Mouse (Mus musculus) forebrain, embryonic 15.5 days (tissue): ENCODE data around the gene Hipk1. TPM values are rescaled to one million over a fixed set of nuclear protein-coding genes. Genes with fewer than 3 reads are reported as not detected.
"Not testable (repeated sequence)": the region's sequence is repeated elsewhere in the genome, so short reads cannot be mapped to it uniquely, and the experiment has no call there.

Source experiments
- ATAC-seq: fragments of 200-750 bp; cut with Nextera tagmentation; replicated peaks from 2 replicates; pipeline ENCODE4 v1.8.0; 2017; ENCODE audit warnings: mild to moderate bottlenecking, moderate TSS enrichment, moderate library complexity
- H3K27ac ChIP-seq: fragments of 300-500 bp; sonication (generic); replicated peaks from 2 replicates; pipeline ENCODE4 v1.5.1; 2015; ENCODE audit warnings: mild to moderate bottlenecking, inconsistent platforms
- H3K27me3 ChIP-seq: fragments of 300-500 bp; sonication (generic); 2 replicates; pipeline ENCODE4 v1.6.1; 2015; ENCODE audit warnings: inconsistent platforms
- H3K36me3 ChIP-seq: fragments of 300-500 bp; sonication (generic); 2 replicates; pipeline ENCODE4 v1.6.1; 2015; ENCODE audit warnings: mild to moderate bottlenecking, inconsistent platforms
- H3K4me1 ChIP-seq: fragments of 300-500 bp; sonication (generic); 2 replicates; pipeline ENCODE4 v1.6.1; 2015; ENCODE audit warnings: inconsistent platforms
- H3K4me2 ChIP-seq: fragments of 300-500 bp; sonication (generic); replicated peaks from 2 replicates; pipeline ENCODE4 v1.6.1; 2015; ENCODE audit warnings: mild to moderate bottlenecking, inconsistent platforms
- H3K4me3 ChIP-seq: fragments of 300-500 bp; sonication (generic); 2 replicates; pipeline ENCODE4 v1.5.1; 2015; ENCODE audit warnings: mild to moderate bottlenecking, inconsistent platforms
- H3K9ac ChIP-seq: fragments of 300-500 bp; sonication (generic); replicated peaks from 2 replicates; pipeline ENCODE4 v1.6.1; 2015; ENCODE audit warnings: mild to moderate bottlenecking, inconsistent platforms
- H3K9me3 ChIP-seq: fragments of 300-500 bp; sonication (generic); 2 replicates; pipeline ENCODE4 v1.6.1; 2016; ENCODE audit warnings: inconsistent platforms
- WGBS: fragments of 180-500 bp; shearing (Covaris S2); methylation state at CpG from one replicate; pipeline ENCODE4 v1.1.7; 2015; ENCODE audit warnings: mixed read lengths; 5-methylcytosine and 5-hydroxymethylcytosine counted together
- polyA plus RNA-seq: library from polyadenylated mRNA; unstranded; fragments of >200 nt; fragmentation: Nextera tagmentation; extraction: Ambion mirVana; gene quantifications from 2 replicates; pipeline ENCODE4 v1.2.1, GENCODE M21; 2015

Hipk1 gene
- polyA plus RNA-seq, 1 experiment from 2014 or later, result 13.5 TPM

- ATAC-seq, result no peak
- H3K4me1 ChIP-seq, result no peaks in the 10 kb centered on the region
- peaks cover 4% of the 10 kb centered on the region; the same call in 1 of the 2 replicates for H3K36me3 ChIP-seq
Observed at GRCm38 (mm10) chr3:103827548-103827947, 36.2 kb upstream of the Hipk1 start.

DNA sequence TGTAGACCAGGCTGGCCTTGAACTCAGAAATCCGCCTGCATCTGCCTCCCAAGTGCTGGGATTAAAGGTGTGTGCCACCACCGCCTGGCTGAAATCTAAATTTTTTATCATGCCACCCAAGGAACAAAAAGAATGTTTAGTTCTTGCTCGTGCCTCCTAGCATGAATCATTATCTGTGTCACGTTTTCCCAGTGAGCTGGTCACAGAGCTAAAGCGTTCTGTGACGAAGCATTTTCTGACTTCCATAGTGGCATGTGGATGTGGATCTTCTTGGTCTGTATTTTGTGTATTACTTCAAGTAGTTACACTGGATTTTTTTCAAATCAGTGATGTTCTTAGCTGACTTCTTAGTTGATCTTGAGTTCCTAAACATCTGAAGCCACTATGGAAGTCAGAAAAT is 19.6 kb upstream of the Hipk1 start:
- no peak for ATAC-seq
- Histone ChIP-seq H3K4me2 (no peak overlapping the region), H3K4me1 (peaks cover 19% of the 10 kb centered on the region), H3K36me3 (peaks cover 11% of the 10 kb centered on the region), H3K9me3 (no peaks in the 10 kb centered on the region), H3K27me3 (no peaks in the 10 kb centered on the region), H3K4me3 (no peak overlapping the region), H3K27ac (no peak overlapping the region), H3K9ac (no peak overlapping the region)
- 88% methylated on average over 6 of the region's 6 CpGs for WGBS

More at GRCm38 (mm10) chr3:103827548-103827947, 36.2 kb upstream of the Hipk1 start:
- no peaks in the 10 kb centered on the region for H3K27me3 ChIP-seq
- H3K27ac ChIP-seq, result no peak overlapping the region
- no peak overlapping the region for H3K4me3 ChIP-seq
- H3K9me3 ChIP-seq, result no peaks in the 10 kb centered on the region
- no peak overlapping the region for H3K4me2 ChIP-seq
- no peak overlapping the region for H3K9ac ChIP-seq

DNA sequence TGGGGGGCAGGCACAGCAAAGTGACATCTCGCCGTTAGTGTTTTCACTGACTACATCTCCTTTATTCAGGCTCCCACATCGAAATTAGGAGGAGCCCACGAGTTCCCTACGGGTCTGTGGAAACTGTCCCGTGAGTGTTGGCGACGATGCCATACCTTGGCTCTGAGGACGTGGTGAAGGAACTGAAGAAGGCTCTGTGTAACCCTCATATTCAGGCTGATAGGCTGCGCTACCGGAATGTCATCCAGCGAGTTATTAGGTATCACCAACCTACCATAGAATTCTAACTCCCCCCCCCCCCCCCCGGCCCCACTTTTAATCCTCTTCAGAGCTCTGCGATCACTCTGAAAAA is 18.4 kb upstream of the Hipk1 start:
- H3K4me2 ChIP-seq, result peak overlapping the region; percentile 81
- no peaks in the 10 kb centered on the region for H3K9me3 ChIP-seq
- no peaks in the 10 kb centered on the region for H3K27me3 ChIP-seq
- H3K9ac ChIP-seq, result peak overlapping the region; percentile 91
- H3K4me1 ChIP-seq, result peaks cover 19% of the 10 kb centered on the region
- 3% methylated on average over 14 of the region's 14 CpGs for WGBS
- peak; percentile 69; the same call in 1 of the 2 replicates for ATAC-seq
- peaks cover 12% of the 10 kb centered on the region; the same call in 1 of the 2 replicates for H3K36me3 ChIP-seq
- peak overlapping the region; percentile 90 for H3K4me3 ChIP-seq
- peak overlapping the region; percentile 88 for H3K27ac ChIP-seq

DNA sequence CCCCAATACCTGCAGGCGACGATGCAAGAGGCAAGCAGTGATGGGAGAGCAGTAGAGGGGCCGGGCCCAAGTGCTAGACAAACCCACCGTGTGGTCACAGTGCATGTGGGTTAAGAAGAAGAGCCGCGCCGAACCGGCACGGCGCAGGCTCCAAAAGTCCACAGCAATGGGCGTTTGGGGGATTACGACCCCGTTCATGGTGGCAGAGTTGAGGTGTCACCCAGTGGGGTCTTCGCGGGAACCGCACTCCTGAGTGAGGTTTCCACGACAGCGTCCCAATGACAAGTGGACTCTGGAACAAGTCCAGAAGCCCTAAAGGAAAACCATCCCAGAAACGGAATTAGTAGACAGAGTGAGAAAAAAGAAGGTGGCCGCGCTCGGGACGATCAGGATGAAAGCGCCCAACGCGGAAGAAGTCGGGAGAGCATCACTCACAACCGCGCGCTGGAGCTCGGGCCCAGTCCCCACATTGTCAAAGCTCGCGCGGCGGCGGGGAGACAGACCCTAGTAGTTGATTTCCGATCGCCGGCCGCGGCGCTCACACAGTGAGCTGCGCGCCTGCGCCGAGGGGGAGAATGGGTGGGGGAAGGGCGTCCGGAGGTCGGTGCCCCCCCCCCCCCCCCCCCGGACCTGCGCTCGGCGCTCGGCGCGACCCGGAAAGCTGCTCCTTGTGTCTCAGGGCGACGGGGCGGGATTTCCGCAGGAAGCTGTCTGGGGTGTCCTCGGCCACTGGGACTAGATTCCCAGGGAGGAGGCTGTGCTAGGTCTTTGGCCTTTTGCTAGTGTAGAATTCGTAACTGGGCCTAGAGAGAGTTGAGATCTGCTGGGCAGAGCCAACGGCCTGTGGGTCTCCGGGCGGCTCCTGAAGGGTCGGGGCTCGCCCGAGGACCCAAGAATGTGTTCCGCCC is 17.8 kb upstream of the Hipk1 start, which contains the start of the genes Dclre1b, Ap4b1 and Gm43064:
Dclre1b (minus strand) TSS at position 554 of the 908 bp plus-strand sequence.
Ap4b1 (plus strand) TSS at position 630 of the 908 bp plus-strand sequence.
Gm43064 (plus strand) TSS at position 683 of the 908 bp plus-strand sequence.
- H3K4me3 ChIP-seq, result peak within 1 kb of the TSS; percentile 90
- H3K4me1 ChIP-seq, result peaks cover 19% of the 10 kb centered on the region
- ATAC-seq, result peak; percentile 99
- WGBS, result under 1% methylated on average over 59 of the region's 70 CpGs
- H3K4me2 ChIP-seq, result peak within 1 kb of the TSS; percentile 81
- no peaks in the 10 kb centered on the region for H3K9me3 ChIP-seq
- no peaks in the 10 kb centered on the region for H3K27me3 ChIP-seq
- H3K36me3 ChIP-seq, result peaks cover 17% of the 10 kb centered on the region; the same call in 1 of the 2 replicates
- H3K9ac ChIP-seq, result peak within 1 kb of the TSS; percentile 91
- peak within 1 kb of the TSS; percentile 88 for H3K27ac ChIP-seq

DNA sequence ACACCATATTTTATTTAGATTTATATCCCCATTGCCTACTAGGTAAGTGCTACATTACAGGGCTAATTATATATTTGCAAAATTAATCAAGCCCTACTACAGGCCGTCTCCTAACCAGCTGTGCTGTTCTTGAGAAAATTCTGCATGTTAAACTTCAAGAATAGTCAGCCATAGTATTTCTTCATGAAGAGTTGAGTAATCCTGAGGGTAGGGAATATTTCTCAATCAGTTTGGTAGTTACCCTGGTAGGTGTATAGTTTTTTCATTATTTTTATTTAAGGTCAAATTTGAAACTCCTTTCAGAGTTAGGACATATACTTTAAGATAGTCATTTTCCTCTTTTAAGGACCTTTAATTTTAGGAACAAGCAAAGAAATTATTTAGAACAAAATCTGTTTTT is 14.3 kb upstream of the Hipk1 start:
- Histone ChIP-seq H3K27me3 (no peaks in the 10 kb centered on the region), H3K4me3 (no peak overlapping the region), H3K4me2 (no peak overlapping the region), H3K9ac (no peak overlapping the region), H3K27ac (no peak overlapping the region), H3K36me3 (peaks cover 39% of the 10 kb centered on the region; the same call in 1 of the 2 replicates), H3K4me1 (peaks cover 19% of the 10 kb centered on the region), H3K9me3 (no peaks in the 10 kb centered on the region)
- no peak for ATAC-seq
- 92% methylated on average over 1 of the region's 1 CpGs for WGBS

DNA sequence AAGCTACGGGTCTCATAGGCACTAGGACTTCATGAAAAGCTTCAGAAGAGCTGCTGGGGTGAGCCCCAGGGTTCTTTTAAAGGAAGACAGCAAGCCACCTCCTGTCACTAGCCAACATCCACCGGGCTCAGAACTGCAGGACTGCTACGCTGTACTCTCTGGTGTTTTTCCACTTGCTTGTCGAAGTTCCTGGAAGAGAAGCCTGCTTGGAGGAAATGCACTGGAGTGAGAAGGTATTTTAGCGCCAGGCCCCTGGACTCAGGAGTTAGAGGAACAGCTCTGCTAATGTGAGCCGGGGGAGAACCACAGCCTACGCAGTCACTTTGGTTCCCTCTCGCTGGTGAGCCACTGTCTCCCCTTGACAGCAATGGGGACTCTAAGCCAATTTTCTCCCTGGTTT is 11.5 kb upstream of the Hipk1 start:
- H3K4me3 ChIP-seq, result no peak overlapping the region

DNA sequence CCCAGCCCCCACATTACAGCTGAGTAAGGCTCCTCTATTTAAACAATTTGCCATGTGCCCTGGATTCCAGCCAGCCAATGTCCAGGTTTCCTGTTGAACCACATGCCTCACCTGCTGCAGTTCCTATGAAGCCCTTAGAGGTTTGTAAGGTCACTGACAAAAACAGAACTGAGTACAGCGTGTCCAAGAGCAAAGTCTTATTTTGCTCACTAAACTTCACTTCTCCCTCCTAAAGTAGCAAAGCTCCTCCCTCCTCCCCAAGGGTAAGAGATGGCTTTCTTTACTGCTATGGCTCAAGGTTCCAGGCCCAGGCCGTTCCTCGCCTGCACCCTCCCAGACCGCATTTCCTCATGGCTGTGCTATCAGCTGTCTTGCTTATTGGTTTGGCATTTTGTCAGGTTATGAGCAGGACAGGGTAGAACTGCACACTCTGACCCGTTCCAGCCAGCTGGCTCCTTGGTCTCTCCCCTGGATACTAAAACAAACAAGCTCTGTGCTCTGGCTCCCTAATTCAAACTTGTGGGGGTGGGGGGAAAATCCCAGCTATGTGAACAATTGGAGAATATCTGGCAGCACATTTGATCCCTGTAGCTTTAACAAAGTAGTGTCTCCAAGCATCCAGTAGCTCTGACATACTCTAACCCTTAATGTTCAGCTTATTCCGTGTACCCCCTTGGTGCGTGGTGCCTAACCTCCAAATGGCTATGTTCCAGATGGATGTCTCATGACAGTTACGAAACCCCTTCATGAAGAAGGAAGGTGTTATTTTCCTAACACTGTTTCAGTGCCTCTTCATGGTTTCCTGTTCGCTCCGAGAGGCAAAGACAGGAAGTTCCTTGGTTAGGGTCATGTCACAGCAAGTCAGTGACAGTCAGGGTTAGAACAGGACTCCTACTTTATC is 10.5 kb upstream of the Hipk1 start:
- no peak overlapping the region for H3K4me3 ChIP-seq
- no peaks in the 10 kb centered on the region for H3K27me3 ChIP-seq
- ATAC-seq, result no peak
- no peak overlapping the region; the same call in 1 of the 2 replicates for H3K27ac ChIP-seq
- H3K36me3 ChIP-seq, result peaks cover 39% of the 10 kb centered on the region; the same call in 1 of the 2 replicates
- no peak overlapping the region for H3K9ac ChIP-seq
- no peaks in the 10 kb centered on the region for H3K4me1 ChIP-seq
- H3K9me3 ChIP-seq, result no peaks in the 10 kb centered on the region
- WGBS, result 89% methylated on average over 10 of the region's 10 CpGs
- no peak overlapping the region for H3K4me2 ChIP-seq

More for the DNA sequence above, 11.5 kb upstream of the Hipk1 start:
- ATAC-seq, result no peak
- Histone ChIP-seq H3K9ac (no peak overlapping the region), H3K36me3 (peaks cover 39% of the 10 kb centered on the region; the same call in 1 of the 2 replicates), H3K4me2 (no peak overlapping the region), H3K4me1 (peaks cover 2% of the 10 kb centered on the region), H3K9me3 (no peaks in the 10 kb centered on the region), H3K27ac (no peak overlapping the region), H3K27me3 (no peaks in the 10 kb centered on the region)
- 91% methylated on average over 8 of the region's 8 CpGs for WGBS

GRCm38 (mm10) chr3:103799507-103799906 is 8.1 kb upstream of the Hipk1 start:
- peaks cover 26% of the 10 kb centered on the region; the same call in 1 of the 2 replicates for H3K36me3 ChIP-seq
- H3K4me2 ChIP-seq, result no peak overlapping the region
- no peaks in the 10 kb centered on the region for H3K9me3 ChIP-seq
- H3K27me3 ChIP-seq, result no peaks in the 10 kb centered on the region
- H3K27ac ChIP-seq, result no peak overlapping the region
- no peak for ATAC-seq
- WGBS, result 84% methylated on average over 2 of the region's 2 CpGs
- H3K4me1 ChIP-seq, result no peaks in the 10 kb centered on the region
- H3K4me3 ChIP-seq, result no peak overlapping the region
- H3K9ac ChIP-seq, result no peak overlapping the region

- ATAC-seq, result no peak
- WGBS, result 69% methylated on average over 2 of the region's 2 CpGs
- Histone ChIP-seq H3K27me3 (no peaks in the 10 kb centered on the region), H3K9ac (no peak overlapping the region), H3K4me2 (no peak overlapping the region), H3K27ac (no peak overlapping the region), H3K9me3 (no peaks in the 10 kb centered on the region), H3K4me3 (no peak overlapping the region), H3K4me1 (peaks cover 6% of the 10 kb centered on the region), H3K36me3 (no peaks in the 10 kb centered on the region)
Observed at GRCm38 (mm10) chr3:103796389-103796788, 5.0 kb upstream of the Hipk1 start.

DNA sequence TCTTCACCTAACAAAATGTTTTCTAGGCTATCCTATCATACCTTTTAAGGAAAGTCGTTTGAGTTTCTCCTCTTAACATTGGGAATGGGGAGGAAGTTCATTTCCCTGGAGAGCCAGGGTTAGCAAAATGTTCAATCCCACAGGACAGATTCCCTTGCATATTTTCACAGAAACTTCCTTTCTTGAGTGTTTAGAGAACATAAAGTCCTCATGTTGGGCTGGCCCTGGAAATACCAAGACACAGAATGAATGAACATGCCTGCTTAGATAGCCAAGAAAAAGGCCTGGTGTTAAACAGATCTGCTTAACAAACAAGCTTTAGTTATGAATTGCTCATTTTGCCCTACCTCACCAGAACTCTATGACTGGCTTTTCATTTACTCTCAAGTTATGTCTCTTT is 1.2 kb upstream of the Hipk1 start:
- no peaks in the 10 kb centered on the region for H3K9me3 ChIP-seq
- H3K4me1 ChIP-seq, result peaks cover 27% of the 10 kb centered on the region
- H3K4me3 ChIP-seq, result no peak overlapping the region
- no peak overlapping the region for H3K27ac ChIP-seq
- no peak overlapping the region for H3K9ac ChIP-seq
- 86% methylated on average over 1 of the region's 1 CpGs for WGBS
- no peaks in the 10 kb centered on the region for H3K36me3 ChIP-seq
- no peaks in the 10 kb centered on the region for H3K27me3 ChIP-seq
- no peak overlapping the region for H3K4me2 ChIP-seq
- ATAC-seq, result no peak

DNA sequence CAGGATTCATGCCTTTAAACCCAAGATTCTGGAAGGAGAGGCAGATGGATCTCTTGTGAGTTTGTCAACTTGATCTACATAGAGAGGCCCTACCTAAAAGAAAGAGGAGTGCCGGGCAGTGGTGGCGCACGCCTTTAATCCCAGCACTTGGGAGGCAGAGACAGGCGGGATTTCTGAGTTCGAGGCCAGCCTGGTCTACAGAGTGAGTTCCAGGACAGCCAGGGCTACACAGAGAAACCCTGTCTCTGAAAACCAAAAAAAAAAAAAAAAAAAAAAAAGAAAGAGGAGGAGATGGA is 696 bp upstream of the Hipk1 start:
- 0 out of 2 replicates have a peak overlapping the region, but pooled peaks have one; percentile 95 for H3K9ac ChIP-seq
- 80% methylated on average over 5 of the region's 5 CpGs for WGBS
- H3K9me3 ChIP-seq, H3K27me3 ChIP-seq, ATAC-seq, H3K36me3 ChIP-seq: not testable (repeated sequence)
- peaks cover 30% of the 10 kb centered on the region for H3K4me1 ChIP-seq
- peak overlapping the region; percentile 65; the same call in 1 of the 2 replicates for H3K4me2 ChIP-seq
- peak overlapping the region; percentile 91; the same call in 1 of the 2 replicates for H3K27ac ChIP-seq
- H3K4me3 ChIP-seq, result peak overlapping the region; percentile 100; the same call in 1 of the 2 replicates
